Mouse (Mus musculus) heart, postnatal 0 days (tissue): ENCODE data around the gene Dchs1.

Experiments used
- CTCF ChIP-seq: IDR thresholded peaks from 2 replicates; pipeline ENCODE4 v1.5.1; 2016; ENCODE audit warnings: antibody characterized with exemption, control low read depth, low read depth
- EP300 ChIP-seq: IDR thresholded peaks from 2 replicates; pipeline ENCODE4 v1.6.1; 2016; ENCODE audit warnings: antibody characterized with exemption, low read depth

GRCm38 (mm10) chr7:105824281-105824680 is 36.8 kb upstream of the Dchs1 start:
- TF ChIP-seq CTCF (no peak), EP300 (no peak)
